Mouse (Mus musculus): Measurements from ENCODE around the gene Slc39a13.
A peak's percentile ranks its signal among the peaks of the same experiment; 100 is the strongest.
"Not testable (repeated sequence)": the region's sequence is repeated elsewhere in the genome, so short reads cannot be mapped to it uniquely, and the experiment has no call there.

The Slc39a13 gene

DNA sequence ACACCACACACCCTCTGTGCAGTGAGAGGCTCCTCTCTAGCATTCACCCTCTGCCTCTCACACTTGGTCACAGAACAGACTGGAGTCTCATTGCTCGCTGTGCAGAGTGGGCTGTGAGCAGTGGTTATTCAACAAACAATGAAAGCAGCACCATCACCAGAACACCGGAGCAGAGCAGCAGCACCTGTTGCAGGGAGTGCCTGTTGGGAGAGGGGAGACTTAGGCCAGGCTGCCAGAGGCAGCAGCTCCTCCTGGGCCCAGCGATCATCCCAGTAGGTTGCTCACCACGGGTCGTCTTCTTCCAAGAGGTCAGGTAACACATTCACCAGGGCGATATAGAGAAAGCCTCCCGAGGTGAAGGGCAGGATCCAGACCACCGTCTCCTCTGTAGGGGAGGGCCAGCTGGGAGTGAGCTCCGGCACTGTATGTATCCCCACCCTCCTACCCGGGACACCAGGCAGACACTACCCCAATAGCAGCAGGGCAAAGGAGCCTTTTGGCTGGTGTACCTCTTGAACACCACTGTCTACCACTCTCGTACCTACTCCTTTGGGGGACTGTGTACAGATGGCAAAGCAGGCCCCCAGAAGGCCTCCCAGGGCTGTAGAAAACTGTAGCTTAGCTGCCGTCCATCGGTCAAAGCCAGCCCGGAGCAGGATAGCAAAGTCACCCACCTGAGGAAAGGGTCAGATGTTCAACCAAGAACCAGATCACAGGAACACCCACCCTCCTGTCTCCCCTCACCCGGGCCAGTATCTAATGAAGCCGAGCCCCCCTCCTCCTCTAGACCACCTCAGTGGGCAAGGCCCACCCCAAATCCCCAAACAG, 7.2 kb downstream of the Slc39a13 start:
- DNase-seq: no peak

- DNase-seq: no peak
These were observed 8.3 kb downstream of the Slc39a13 start for GRCm38 (mm10) chr2:91061849-91062481.

GRCm38 (mm10) chr2:91060544-91061355, 9.5 kb downstream of the Slc39a13 start:
- DNase-seq: peak; percentile 86

DNA sequence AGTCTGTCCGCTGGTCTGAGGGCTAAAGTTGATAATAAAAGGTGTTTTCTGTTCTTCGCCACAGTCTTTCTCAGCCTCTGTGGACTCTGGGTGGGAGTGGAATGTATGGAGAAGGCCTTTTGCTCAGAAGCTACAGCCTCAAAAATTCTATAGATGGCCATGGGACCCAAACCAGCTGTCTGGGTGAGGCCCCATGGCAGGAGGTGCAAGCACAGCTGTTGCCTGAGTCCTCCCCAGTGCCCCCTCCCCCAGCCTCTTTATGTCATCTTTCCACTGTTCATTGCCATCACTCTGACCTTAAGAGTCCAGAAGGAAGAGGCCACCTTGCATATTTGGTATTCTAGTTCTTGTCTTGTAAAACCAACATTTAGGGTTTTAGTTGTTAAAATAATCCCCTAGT, 10.8 kb downstream of the Slc39a13 start:
- DNase-seq: no peak

GRCm38 (mm10) chr2:91058435-91058834, 11.8 kb downstream of the Slc39a13 start:
- DNase-seq: no peak

DNA sequence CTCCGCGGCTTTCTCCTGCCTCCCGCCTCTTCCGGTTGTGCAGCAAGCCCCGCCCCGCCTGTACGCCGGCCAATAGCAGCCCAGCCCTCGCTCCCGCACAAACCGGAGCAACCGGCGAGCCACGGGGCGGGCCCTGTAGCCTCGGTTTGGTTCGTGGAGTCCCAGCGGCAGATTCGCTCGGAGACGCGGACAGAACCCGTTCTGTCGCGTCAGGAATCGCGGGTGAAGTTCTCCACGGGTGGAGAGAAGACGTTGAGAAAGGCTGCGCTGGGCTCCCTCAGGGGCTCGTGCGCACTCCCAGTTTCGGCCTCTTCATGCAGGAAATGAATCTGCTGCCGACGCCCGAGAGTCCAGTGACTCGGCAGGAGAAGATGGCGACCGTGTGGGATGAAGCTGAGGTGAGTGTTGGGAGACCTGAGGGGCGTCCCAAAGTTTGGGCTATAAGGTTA, 16.3 kb downstream of the Slc39a13 start, which contains the start of gene Psmc3:
Psmc3 (plus strand) TSS at position 76 of the 449 bp plus-strand sequence.
- peak; percentile 96 for DNase-seq

DNA sequence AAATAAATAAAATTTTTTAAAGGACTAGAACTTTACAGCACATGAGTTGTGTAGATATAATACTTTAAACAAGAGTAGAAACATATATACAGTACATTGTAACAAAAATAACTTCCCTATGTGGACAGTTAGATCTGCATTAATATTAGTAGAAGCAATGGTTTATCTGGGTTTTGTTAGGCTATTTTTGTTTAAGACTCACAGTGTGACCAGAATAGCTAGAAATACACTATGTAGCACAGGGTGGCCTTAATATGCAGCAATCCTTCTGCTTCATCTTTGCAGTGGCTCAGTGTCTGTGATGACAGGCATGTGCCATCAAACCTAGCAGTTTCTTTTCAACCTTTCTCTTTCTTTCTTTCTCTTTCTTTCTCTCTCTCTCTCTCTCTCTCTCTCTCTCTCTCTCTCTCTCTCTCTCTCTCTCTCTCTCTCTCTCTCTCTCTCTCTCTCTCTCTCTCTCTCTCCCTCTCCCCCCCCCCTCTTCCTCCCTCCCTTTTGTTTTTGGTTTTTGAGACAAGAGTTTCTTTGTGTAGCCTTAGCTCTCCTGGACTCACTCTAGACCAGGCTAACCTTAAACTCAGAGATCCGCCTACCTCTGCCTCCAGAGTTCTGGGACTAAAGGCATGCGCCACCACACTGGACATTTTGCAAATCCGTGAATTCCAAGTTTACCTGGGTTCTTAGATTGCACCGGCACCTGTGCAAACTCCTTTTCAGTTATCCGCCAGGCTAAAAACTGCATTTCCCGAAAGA, 16.9 kb downstream of the Slc39a13 start:
- no peak for DNase-seq

GRCm38 (mm10) chr2:91052752-91053151, 17.5 kb downstream of the Slc39a13 start:
- no peak for DNase-seq

DNA sequence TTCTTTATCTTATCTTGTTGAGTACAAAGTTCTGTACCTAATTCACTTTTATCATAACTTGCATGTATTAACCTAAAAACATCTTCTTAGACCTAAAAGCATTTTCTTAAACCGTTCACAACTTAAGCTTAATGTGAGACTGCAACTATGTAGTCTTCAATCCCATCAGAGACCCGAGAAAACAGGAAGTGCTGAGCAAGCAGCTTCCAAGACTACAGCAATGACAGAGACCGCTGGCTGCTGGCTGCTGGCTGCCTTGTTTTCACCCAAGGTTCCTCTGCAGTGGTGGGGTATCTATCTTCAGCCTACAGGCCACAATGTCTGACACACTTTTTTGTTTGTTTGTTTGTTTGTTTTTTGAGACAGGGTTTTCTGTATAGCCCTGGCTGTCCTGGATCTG, 18.3 kb downstream of the Slc39a13 start:
- no peak for DNase-seq

GRCm38 (mm10) chr2:91047359-91047758, 22.9 kb downstream of the Slc39a13 start:
- DNase-seq: no peak

DNA sequence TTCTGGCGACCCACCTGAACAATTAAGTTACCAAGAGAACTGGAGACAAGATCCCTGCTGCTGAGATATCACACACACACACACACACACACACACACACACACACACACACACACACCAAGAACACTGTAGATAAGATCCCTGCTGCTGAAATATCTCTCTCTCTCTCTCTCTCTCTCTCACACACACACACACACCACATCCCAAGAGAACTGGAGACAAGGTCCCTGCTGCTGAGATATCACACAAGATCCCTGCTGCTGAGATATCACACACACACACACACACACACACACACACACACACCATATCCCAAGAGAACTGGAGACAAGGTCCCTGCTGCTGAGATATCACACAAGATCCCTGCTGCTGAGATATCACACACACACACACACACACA, 24.4 kb downstream of the Slc39a13 start:
- DNase-seq: not testable (repeated sequence)

DNA sequence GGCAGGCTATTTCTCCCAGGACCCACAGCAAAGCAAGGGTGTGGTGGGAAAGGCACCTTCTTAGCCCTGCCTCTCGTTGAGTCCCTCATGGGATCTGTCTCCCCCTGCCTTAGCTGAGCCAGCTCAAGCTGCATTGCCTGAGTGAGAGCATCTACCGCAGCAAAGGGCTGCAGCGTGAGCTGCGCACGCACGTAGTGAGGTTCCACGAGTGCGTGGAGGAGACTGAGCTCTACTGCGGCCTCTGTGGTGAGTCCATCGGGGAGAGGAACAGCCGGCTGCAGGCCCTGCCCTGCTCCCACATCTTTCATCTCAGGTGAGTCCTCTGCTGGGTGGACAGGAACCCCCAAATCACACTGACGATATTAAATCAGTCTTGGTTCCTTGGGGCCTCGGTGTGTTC, 25.5 kb downstream of the Slc39a13 start:
- DNase-seq: no peak

GRCm38 (mm10) chr2:91042651-91043398, 27.4 kb downstream of the Slc39a13 start:
- DNase-seq: no peak

GRCm38 (mm10) chr2:91041786-91042185, 28.4 kb downstream of the Slc39a13 start:
- no peak for DNase-seq

GRCm38 (mm10) chr2:91035385-91035784, 34.8 kb downstream of the Slc39a13 start, which contains the start of gene Rapsn:
Gene Rapsn, plus strand, starts transcription at chr2:91035620.
- no peak for DNase-seq

DNA sequence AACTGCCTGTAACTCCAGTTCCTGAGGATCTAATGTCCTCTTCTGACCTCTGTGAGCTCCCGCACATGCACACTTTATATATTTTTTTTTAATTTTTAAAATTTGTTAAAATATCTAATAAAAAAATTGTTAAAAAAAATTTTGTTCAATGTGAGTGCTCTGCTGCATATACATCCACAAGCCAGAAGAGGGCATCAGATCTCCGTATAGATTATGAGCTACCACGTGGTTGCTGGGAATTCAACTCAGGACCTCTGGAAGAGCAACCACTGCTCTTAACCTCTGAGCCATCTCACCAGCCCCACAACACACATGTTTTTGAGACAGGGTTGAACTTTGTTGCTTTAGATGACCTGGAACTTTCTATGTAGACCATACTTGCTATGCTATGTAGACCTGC, 37.2 kb downstream of the Slc39a13 start:
- DNase-seq: no peak

- no peak for DNase-seq
These were observed 39.0 kb downstream of the Slc39a13 start for GRCm38 (mm10) chr2:91031216-91031615.

- no peak for DNase-seq
These were observed 42.6 kb downstream of the Slc39a13 start for GRCm38 (mm10) chr2:91027391-91028214.

DNA sequence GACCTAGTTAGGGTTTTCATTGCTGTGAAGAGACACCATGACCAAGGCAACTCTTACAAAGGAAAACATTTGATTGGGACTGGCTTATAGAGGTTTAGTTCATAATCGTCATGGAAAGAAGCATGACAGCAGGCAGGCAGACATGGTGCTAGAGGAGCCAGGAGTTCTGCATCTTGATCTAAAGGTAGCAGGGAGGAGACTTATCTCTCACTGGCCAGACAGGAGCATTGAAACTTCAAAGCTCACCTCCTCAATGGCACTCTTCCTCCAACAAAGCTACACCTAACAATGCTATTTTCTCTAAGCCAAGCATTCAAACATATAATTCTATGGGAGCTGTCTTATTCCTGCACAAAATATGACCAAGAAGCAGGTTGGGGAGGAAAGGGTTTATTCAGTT, 43.7 kb downstream of the Slc39a13 start:
- no peak for DNase-seq

- DNase-seq: peak; percentile 60
These were observed 45.1 kb downstream of the Slc39a13 start for GRCm38 (mm10) chr2:91025081-91025516.

GRCm38 (mm10) chr2:91023956-91024355, 46.3 kb downstream of the Slc39a13 start:
- DNase-seq: no peak
